Mouse (Mus musculus): ENCODE data around the gene Ppp1cc. TPM values are rescaled to one million over a fixed set of nuclear protein-coding genes. Genes with fewer than 3 reads are reported as not detected.

Ppp1cc gene
- polyA plus RNA-seq, 1 experiment from 2014 or later = 213 TPM

Other genes starting within 250 kb of the Ppp1cc start
- gene Cux2, start 108.2 kb upstream of the Ppp1cc start, polyA plus RNA-seq (2015; fragmentation: Nextera tagmentation; extraction: Ambion mirVana) = 20.7 and 23.3 TPM in 2 replicates
- gene Myl2, start 57.3 kb upstream of the Ppp1cc start, polyA plus RNA-seq (2015; fragmentation: Nextera tagmentation; extraction: Ambion mirVana) = 2.1 and 2.6 TPM in 2 replicates
- not detected in 2 replicates for gene Ccdc63, start 17.5 kb upstream of the Ppp1cc start, polyA plus RNA-seq (2015; fragmentation: Nextera tagmentation; extraction: Ambion mirVana)
- gene Hvcn1, start 48.5 kb downstream of the Ppp1cc start, polyA plus RNA-seq (2015; fragmentation: Nextera tagmentation; extraction: Ambion mirVana) = 1.4 and 1.6 TPM in 2 replicates
- gene Tctn1, start 106.2 kb downstream of the Ppp1cc start, polyA plus RNA-seq (2015; fragmentation: Nextera tagmentation; extraction: Ambion mirVana) = 5.1 and 5.3 TPM in 2 replicates
- gene Pptc7, start 126.1 kb downstream of the Ppp1cc start, polyA plus RNA-seq (2015; fragmentation: Nextera tagmentation; extraction: Ambion mirVana) = 8.1 and 8.2 TPM in 2 replicates
- 19.4 and 20.2 TPM in 2 replicates for gene Rad9b, start 196.0 kb downstream of the Ppp1cc start, polyA plus RNA-seq (2015; fragmentation: Nextera tagmentation; extraction: Ambion mirVana)
- 302 and 317 TPM in 2 replicates for gene Vps29, start 196.1 kb downstream of the Ppp1cc start, polyA plus RNA-seq (2015; fragmentation: Nextera tagmentation; extraction: Ambion mirVana)
- 39.5 and 45.7 TPM in 2 replicates for gene Gpn3, start 213.6 kb downstream of the Ppp1cc start, polyA plus RNA-seq (2015; fragmentation: Nextera tagmentation; extraction: Ambion mirVana)
- gene Fam216a, start 214.1 kb downstream of the Ppp1cc start, polyA plus RNA-seq (2015; fragmentation: Nextera tagmentation; extraction: Ambion mirVana) = 146 and 153 TPM in 2 replicates
- 139 and 142 TPM in 2 replicates for gene Arpc3, start 233.6 kb downstream of the Ppp1cc start, polyA plus RNA-seq (2015; fragmentation: Nextera tagmentation; extraction: Ambion mirVana)

Measured in hindbrain, embryonic 15.5 days (tissue).